Mouse (Mus musculus): ENCODE results near the gene Mical2.

The Mical2 gene

GRCm38 (mm10) chr7:112454380-112454779 is 228.7 kb downstream of the Mical2 start:
- DNase-seq (ENCODE audit: low spot score in 2 of 2), result no peak

- no peak for DNase-seq (ENCODE audit: low spot score in 2 of 2)
These were observed 229.3 kb downstream of the Mical2 start for GRCm38 (mm10) chr7:112454951-112455350.

GRCm38 (mm10) chr7:112455566-112456110 is 230.0 kb downstream of the Mical2 start:
- DNase-seq (ENCODE audit: low spot score in 2 of 2), result no peak

GRCm38 (mm10) chr7:112457373-112457772 is 231.7 kb downstream of the Mical2 start:
- DNase-seq (ENCODE audit: low spot score in 2 of 2), result no peak

- DNase-seq (ENCODE audit: low spot score in 2 of 2), result no peak
These were observed 232.3 kb downstream of the Mical2 start for GRCm38 (mm10) chr7:112457920-112458319.

- DNase-seq (ENCODE audit: low spot score in 2 of 2), result no peak
These were observed 232.8 kb downstream of the Mical2 start for GRCm38 (mm10) chr7:112458440-112458839.

Measured in urinary bladder, adult 18-20 months (tissue).